Mouse (Mus musculus): ENCODE measurements around the gene Ctr9. TPM values are rescaled to one million over a fixed set of nuclear protein-coding genes. Genes with fewer than 3 reads are reported as not detected.
A peak's percentile ranks its signal among the peaks of the same experiment; 100 is the strongest.

Ctr9 gene
- polyA plus RNA-seq (2014; fragmentation: Nextera tagmentation; extraction: Ambion mirVana): 37.9 and 75.7 TPM in 2 replicates

GRCm38 (mm10) chr7:111028281-111029045, at the start of gene Ctr9:
TSS of gene Ctr9 (plus strand) at chr7:111028951.
- peak within 1 kb of the TSS; percentile 86 for H3K9ac ChIP-seq (ENCODE audit: low read depth, low read length)
- peaks cover 6% of the 10 kb centered on the region; the same call in 1 of the 2 replicates for H3K4me1 ChIP-seq (ENCODE audit: control insufficient read depth, insufficient read depth, low read length)
- H3K9me3 ChIP-seq (ENCODE audit: control insufficient read depth, low read length): no peaks in the 10 kb centered on the region
- peaks cover 24% of the 10 kb centered on the region for H3K36me3 ChIP-seq (ENCODE audit: control insufficient read depth, insufficient read depth, low read length)
- peak within 1 kb of the TSS; percentile 77 for H3K4me2 ChIP-seq (replicated peaks; ENCODE audit: low read depth, low read length)
- no peaks in the 10 kb centered on the region for H3K27me3 ChIP-seq (ENCODE audit: control insufficient read depth, insufficient read depth, low read length)
- ATAC-seq (ENCODE audit: low FRiP score, low TSS enrichment): peak; percentile 96
- 7% methylated on average over 45 of the region's 45 CpGs for WGBS
- peak within 1 kb of the TSS; percentile 95 for H3K27ac ChIP-seq (ENCODE audit: low read depth, low read length)
- H3K4me3 ChIP-seq (ENCODE audit: low read length): peak within 1 kb of the TSS; percentile 89

- 0 out of 2 replicates have a peak, but pooled peaks have one; percentile 18 for ATAC-seq (ENCODE audit: low FRiP score, low TSS enrichment)
- WGBS: 37% methylated on average over 8 of the region's 8 CpGs
- H3K27ac ChIP-seq (ENCODE audit: low read depth, low read length): peak overlapping the region; percentile 90
- no peaks in the 10 kb centered on the region for H3K27me3 ChIP-seq (ENCODE audit: control insufficient read depth, insufficient read depth, low read length)
- H3K9me3 ChIP-seq (ENCODE audit: control insufficient read depth, low read length): no peaks in the 10 kb centered on the region
- peaks cover 9% of the 10 kb centered on the region; the same call in 1 of the 2 replicates for H3K4me1 ChIP-seq (ENCODE audit: control insufficient read depth, insufficient read depth, low read length)
- H3K9ac ChIP-seq (ENCODE audit: low read depth, low read length): peak overlapping the region; percentile 38; the same call in 1 of the 2 replicates
- no peaks in the 10 kb centered on the region for H3K36me3 ChIP-seq (ENCODE audit: control insufficient read depth, insufficient read depth, low read length)
- H3K4me3 ChIP-seq (ENCODE audit: low read length): peak overlapping the region; percentile 35
- peak overlapping the region; percentile 42 for H3K4me2 ChIP-seq (replicated peaks; ENCODE audit: low read depth, low read length)
These were observed 47.7 kb upstream of the Ctr9 start for GRCm38 (mm10) chr7:110981036-110981435.

- Histone ChIP-seq H3K9ac (ENCODE audit: low read depth, low read length) (peak within 1 kb of the TSS; percentile 47; the same call in 1 of the 2 replicates), H3K4me2 (replicated peaks; ENCODE audit: low read depth, low read length) (peak within 1 kb of the TSS; percentile 42), H3K9me3 (ENCODE audit: control insufficient read depth, low read length) (no peaks in the 10 kb centered on the region), H3K27ac (ENCODE audit: low read depth, low read length) (peak within 1 kb of the TSS; percentile 90), H3K27me3 (ENCODE audit: control insufficient read depth, insufficient read depth, low read length) (no peaks in the 10 kb centered on the region), H3K4me3 (ENCODE audit: low read length) (peak within 1 kb of the TSS; percentile 35), H3K36me3 (ENCODE audit: control insufficient read depth, insufficient read depth, low read length) (no peaks in the 10 kb centered on the region), H3K4me1 (ENCODE audit: control insufficient read depth, insufficient read depth, low read length) (peaks cover 9% of the 10 kb centered on the region; the same call in 1 of the 2 replicates)
- WGBS: 39% methylated on average over 7 of the region's 7 CpGs
- peak; percentile 43; the same call in 1 of the 2 replicates for ATAC-seq (ENCODE audit: low FRiP score, low TSS enrichment)
These were observed 46.6 kb upstream of the Ctr9 start, which contains the start of gene Mrvi1 for GRCm38 (mm10) chr7:110982053-110982705. TSS of gene Mrvi1 (minus strand) at chr7:110982461.

- Histone ChIP-seq H3K9me3 (ENCODE audit: control insufficient read depth, low read length) (no peaks in the 10 kb centered on the region), H3K9ac (ENCODE audit: low read depth, low read length) (no peak overlapping the region), H3K4me3 (ENCODE audit: low read length) (no peak overlapping the region), H3K27me3 (ENCODE audit: control insufficient read depth, insufficient read depth, low read length) (no peaks in the 10 kb centered on the region), H3K4me2 (replicated peaks; ENCODE audit: low read depth, low read length) (peak overlapping the region; percentile 42; the same call in 1 of the 2 replicates), H3K4me1 (ENCODE audit: control insufficient read depth, insufficient read depth, low read length) (peaks cover 9% of the 10 kb centered on the region; the same call in 1 of the 2 replicates), H3K36me3 (ENCODE audit: control insufficient read depth, insufficient read depth, low read length) (no peaks in the 10 kb centered on the region), H3K27ac (ENCODE audit: low read depth, low read length) (peak overlapping the region; percentile 90)
- ATAC-seq (ENCODE audit: low FRiP score, low TSS enrichment): no peak
- 62% methylated on average over 4 of the region's 4 CpGs for WGBS
These were observed 46.0 kb upstream of the Ctr9 start for GRCm38 (mm10) chr7:110982764-110983163.

- 43% methylated on average over 5 of the region's 5 CpGs for WGBS
- no peak overlapping the region for H3K4me3 ChIP-seq (ENCODE audit: low read length)
- H3K27ac ChIP-seq (ENCODE audit: low read depth, low read length): peak overlapping the region; percentile 90; the same call in 1 of the 2 replicates
- no peak for ATAC-seq (ENCODE audit: low FRiP score, low TSS enrichment)
- H3K4me2 ChIP-seq (replicated peaks; ENCODE audit: low read depth, low read length): no peak overlapping the region
- H3K9me3 ChIP-seq (ENCODE audit: control insufficient read depth, low read length): no peaks in the 10 kb centered on the region
- H3K27me3 ChIP-seq (ENCODE audit: control insufficient read depth, insufficient read depth, low read length): no peaks in the 10 kb centered on the region
- H3K9ac ChIP-seq (ENCODE audit: low read depth, low read length): no peak overlapping the region
- no peaks in the 10 kb centered on the region for H3K36me3 ChIP-seq (ENCODE audit: control insufficient read depth, insufficient read depth, low read length)
- H3K4me1 ChIP-seq (ENCODE audit: control insufficient read depth, insufficient read depth, low read length): peaks cover 9% of the 10 kb centered on the region; the same call in 1 of the 2 replicates
These were observed 45.1 kb upstream of the Ctr9 start for GRCm38 (mm10) chr7:110983621-110984020.

GRCm38 (mm10) chr7:110985581-110986265, 43.0 kb upstream of the Ctr9 start:
- Histone ChIP-seq H3K4me3 (ENCODE audit: low read length) (no peak overlapping the region), H3K27ac (ENCODE audit: low read depth, low read length) (no peak overlapping the region), H3K4me2 (replicated peaks; ENCODE audit: low read depth, low read length) (no peak overlapping the region), H3K36me3 (ENCODE audit: control insufficient read depth, insufficient read depth, low read length) (no peaks in the 10 kb centered on the region), H3K27me3 (ENCODE audit: control insufficient read depth, insufficient read depth, low read length) (no peaks in the 10 kb centered on the region), H3K4me1 (ENCODE audit: control insufficient read depth, insufficient read depth, low read length) (peaks cover 4% of the 10 kb centered on the region; the same call in 1 of the 2 replicates), H3K9ac (ENCODE audit: low read depth, low read length) (no peak overlapping the region), H3K9me3 (ENCODE audit: control insufficient read depth, low read length) (no peaks in the 10 kb centered on the region)
- ATAC-seq (ENCODE audit: low FRiP score, low TSS enrichment): no peak
- 69% methylated on average over 7 of the region's 7 CpGs for WGBS

GRCm38 (mm10) chr7:110988081-110988480, 40.7 kb upstream of the Ctr9 start:
- WGBS: 89% methylated on average over 3 of the region's 3 CpGs
- no peaks in the 10 kb centered on the region for H3K27me3 ChIP-seq (ENCODE audit: control insufficient read depth, insufficient read depth, low read length)
- no peak overlapping the region for H3K4me3 ChIP-seq (ENCODE audit: low read length)
- H3K9ac ChIP-seq (ENCODE audit: low read depth, low read length): no peak overlapping the region
- ATAC-seq (ENCODE audit: low FRiP score, low TSS enrichment): no peak
- H3K4me2 ChIP-seq (replicated peaks; ENCODE audit: low read depth, low read length): no peak overlapping the region
- H3K9me3 ChIP-seq (ENCODE audit: control insufficient read depth, low read length): no peaks in the 10 kb centered on the region
- H3K27ac ChIP-seq (ENCODE audit: low read depth, low read length): peak overlapping the region; percentile 7; the same call in 1 of the 2 replicates
- H3K36me3 ChIP-seq (ENCODE audit: control insufficient read depth, insufficient read depth, low read length): no peaks in the 10 kb centered on the region
- peaks cover 4% of the 10 kb centered on the region; the same call in 1 of the 2 replicates for H3K4me1 ChIP-seq (ENCODE audit: control insufficient read depth, insufficient read depth, low read length)

GRCm38 (mm10) chr7:110989286-110989879, 39.4 kb upstream of the Ctr9 start:
- ATAC-seq (ENCODE audit: low FRiP score, low TSS enrichment): peak; percentile 68
- Histone ChIP-seq H3K4me1 (ENCODE audit: control insufficient read depth, insufficient read depth, low read length) (peaks cover 4% of the 10 kb centered on the region; the same call in 1 of the 2 replicates), H3K9ac (ENCODE audit: low read depth, low read length) (no peak overlapping the region), H3K27me3 (ENCODE audit: control insufficient read depth, insufficient read depth, low read length) (no peaks in the 10 kb centered on the region), H3K9me3 (ENCODE audit: control insufficient read depth, low read length) (no peaks in the 10 kb centered on the region), H3K4me3 (ENCODE audit: low read length) (no peak overlapping the region), H3K36me3 (ENCODE audit: control insufficient read depth, insufficient read depth, low read length) (no peaks in the 10 kb centered on the region), H3K27ac (ENCODE audit: low read depth, low read length) (peak overlapping the region; percentile 74), H3K4me2 (replicated peaks; ENCODE audit: low read depth, low read length) (no peak overlapping the region)
- 21% methylated on average over 5 of the region's 5 CpGs for WGBS
